Mouse (Mus musculus) thymus, postnatal 36 days (tissue): ENCODE measurements around the gene Crebzf.

Experiments used
- DNase-seq, 2 experiments: peaks; one replicate each; pipeline ENCODE4 v3.0.0; 2022; ENCODE audit warnings: mixed read lengths in 2 of 2

Gene Crebzf

DNA sequence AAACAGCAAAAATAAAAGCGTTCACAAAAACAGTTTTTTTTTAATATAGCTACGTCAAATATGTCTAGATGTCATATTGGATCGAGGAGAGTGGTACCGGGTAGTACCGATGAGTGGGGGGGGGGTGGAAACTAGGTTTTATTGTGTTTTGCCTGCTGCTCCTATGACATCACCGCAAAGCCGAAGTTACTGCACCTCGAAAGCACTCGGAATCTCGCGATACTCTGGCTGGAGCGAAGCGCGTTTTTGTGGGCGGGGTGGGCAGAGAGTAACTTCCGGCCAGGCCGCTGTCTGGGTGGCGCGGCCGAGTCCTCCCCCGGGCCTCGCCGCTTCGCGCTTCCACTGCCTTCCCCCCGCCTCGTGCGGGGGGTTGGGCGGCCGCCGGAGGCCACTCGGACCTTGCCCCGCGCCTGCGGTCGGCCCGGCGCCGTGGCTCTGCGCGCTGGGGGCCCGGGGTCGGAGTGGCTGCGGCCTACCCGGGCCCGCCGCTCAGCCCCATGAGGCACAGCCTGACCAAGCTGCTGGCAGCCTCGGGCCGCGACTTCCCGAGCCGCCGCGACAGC, at the start of gene Crebzf:
Gene Crebzf (plus strand): TSS at position 212 of the 563 bp plus-strand sequence.
- DNase-seq: peak; percentile 94 to 96

DNA sequence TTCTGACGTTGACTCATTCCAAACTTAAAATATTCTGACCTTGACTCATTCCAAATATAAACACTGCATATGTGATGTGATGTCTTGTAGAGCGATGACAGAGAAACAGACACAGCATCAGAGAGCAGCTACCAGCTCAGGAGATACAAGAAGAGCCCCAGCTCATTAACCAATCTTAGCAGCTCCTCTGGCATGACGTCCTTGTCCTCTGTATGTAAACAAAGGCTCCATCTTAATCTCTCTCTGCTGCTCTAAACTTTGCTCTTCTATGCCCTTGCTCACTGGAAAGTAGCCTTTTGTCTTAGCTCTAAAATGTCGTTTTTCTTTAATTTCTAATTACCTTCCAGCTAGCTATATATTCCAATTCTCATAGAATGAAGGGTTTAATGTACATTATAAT, 47.5 kb upstream of the Crebzf start:
- no peak for DNase-seq

DNA sequence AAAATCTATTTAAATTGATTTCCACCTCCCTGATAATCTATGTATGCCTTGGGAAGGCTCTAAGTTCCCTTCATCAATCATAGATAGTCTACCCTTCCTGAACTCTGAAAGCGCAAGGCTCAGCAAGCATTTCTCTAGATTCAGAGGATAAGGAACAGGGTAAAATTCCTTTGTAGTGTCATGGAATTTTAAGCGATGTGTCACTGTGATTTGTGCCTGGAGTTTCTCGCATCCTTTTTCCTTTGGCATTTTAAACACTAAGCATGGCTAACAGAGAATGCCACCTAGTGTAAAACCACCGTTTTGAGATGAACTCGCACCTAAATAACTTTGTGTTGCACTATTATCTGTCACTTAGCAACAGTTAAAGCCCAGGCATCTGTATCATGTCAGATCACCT, 46.6 kb upstream of the Crebzf start:
- DNase-seq: no peak

DNA sequence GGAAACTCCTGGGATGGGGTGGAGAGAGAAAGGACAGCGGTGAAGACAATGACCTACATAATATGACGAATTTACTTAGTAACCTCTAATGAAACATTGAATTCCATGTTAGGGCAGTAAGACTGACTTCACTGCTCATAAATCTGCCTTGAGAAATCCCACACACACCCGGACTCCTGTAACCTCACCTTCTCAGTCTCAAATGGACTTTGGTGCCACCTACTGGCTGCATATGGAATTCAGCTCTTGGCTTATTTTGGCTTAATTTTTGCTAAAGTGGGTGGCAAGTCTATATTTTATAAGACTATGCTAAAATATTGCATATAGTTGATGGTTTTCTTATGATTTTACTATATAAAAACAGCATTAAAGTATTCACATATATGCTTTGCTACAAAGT, 32.6 kb upstream of the Crebzf start:
- DNase-seq: peak; percentile 48 to 62

DNA sequence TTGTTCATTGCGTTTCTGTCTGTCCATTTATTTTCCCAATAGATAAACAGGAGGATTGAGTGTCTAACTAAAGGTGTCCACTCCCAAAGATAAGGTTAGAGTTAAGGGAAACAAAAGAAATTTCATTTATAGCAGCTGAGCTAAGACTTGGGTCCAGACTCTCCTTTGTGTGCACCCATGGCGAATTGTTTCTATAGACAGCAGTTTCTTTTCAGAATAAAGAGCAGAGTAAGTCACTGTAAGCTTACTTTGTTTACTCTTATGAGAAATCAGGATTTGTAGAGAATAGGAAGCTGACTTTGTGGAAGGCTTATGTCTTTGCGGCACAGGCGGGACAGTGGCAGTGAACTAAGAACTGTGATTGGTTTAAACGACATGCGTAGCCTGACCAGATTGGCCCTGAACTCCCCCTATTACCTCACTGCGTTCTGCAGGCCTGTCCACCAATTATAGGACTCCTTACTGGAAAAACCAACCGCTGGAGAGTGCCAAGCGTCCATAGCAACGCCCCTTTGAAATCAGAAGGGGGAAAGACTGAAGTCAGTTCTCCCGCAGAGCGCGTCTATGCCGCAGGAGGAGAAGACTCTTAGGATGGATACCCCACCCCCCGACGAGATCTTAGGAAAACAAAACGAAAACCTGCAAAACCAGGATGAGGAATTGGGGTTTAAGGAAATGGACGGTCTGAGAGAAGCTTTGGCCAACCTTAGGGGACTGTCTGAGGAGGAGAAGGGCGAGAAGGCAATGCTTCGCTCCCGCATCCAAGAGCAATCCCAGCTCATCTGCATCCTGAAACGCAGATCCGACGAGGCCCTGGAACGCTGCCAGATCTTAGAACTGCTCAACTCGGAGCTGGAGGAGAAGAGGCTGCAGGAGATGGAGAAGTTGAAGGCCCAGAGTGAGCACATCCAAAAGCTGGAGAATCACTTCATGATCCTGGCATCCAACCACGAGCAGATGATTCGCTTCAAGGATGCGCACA, 16.2 kb upstream of the Crebzf start, which contains the start of gene Ccdc89:
Gene Ccdc89 (plus strand): TSS at position 558 of the 982 bp plus-strand sequence.
- peak in 1 of 2 experiments; percentile 2 for DNase-seq

DNA sequence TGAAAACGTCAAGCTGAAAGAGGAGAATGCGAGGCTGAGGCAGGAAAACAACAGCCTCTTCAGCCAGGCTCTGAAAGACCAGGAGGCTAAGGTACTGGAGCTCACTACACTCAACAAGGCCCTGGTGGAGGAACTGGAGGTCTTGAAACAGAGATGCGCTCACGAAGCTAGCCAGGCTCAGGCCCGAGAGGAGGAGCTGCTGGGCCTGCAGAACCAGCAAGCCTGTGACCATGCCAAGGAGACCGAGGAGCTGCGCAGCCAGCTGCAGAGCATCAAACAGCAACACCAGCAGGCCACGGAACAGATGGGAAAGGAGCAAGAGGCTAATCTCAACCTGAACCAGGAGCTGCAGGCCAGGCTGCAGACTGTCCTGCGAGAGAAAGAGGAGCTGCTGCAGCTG, 15.5 kb upstream of the Crebzf start:
- DNase-seq: no peak

DNA sequence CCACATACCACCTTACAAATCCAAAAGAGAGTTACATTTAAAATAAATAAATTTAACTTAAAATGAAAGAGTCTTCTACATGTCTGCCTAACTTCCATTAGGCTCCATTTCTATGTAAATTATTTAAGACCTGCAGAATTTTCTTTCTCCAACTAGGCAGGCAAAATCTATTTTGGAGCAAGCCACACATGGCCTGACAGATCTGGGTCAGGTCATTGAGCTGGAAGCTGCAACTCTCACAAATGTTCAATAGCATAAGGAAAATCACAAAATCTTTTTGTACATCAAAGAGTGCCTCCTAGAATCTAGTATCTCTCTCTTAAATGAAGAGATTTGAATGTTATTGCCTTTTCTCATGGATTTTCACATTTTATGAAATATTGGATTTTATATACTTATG, 10.3 kb upstream of the Crebzf start:
- DNase-seq: no peak

DNA sequence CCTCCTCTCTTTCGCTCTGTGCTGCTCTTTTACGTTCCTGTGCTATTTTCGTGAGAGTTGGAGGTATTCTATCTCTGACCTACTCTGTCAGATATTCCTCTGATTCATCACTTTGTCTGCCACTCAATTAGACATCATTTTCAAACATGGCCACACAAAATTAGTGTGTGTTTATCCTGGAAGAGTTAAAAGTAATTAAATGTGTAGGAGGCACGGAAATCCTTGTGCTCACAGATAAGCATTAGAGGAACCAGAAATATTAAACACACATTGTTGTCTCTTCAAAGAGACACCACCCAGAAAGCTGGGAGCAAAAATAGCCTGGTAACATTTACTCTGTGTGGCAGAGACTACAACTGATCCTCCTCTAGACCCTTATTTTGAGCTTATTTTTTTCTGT, 2.5 kb upstream of the Crebzf start:
- no peak for DNase-seq

DNA sequence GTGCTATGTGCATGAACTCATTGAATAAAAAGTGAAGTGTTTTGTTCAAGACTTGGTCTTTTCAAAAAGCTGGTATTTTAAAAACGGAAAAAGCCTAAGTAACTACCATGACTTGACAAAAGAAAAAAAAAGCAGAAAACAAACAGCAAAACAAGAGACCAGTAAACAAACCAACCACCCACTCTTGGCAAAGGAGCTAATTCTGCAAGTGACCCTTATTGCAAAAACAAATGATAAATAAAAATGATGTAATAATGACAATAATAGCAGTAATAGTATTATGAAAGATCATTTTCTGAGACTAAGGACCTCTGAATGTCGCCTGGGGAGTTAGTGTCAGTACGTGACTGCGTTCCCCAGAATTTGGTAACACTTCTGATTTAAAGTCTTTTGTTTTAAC, 459 bp upstream of the Crebzf start:
- no peak for DNase-seq

DNA sequence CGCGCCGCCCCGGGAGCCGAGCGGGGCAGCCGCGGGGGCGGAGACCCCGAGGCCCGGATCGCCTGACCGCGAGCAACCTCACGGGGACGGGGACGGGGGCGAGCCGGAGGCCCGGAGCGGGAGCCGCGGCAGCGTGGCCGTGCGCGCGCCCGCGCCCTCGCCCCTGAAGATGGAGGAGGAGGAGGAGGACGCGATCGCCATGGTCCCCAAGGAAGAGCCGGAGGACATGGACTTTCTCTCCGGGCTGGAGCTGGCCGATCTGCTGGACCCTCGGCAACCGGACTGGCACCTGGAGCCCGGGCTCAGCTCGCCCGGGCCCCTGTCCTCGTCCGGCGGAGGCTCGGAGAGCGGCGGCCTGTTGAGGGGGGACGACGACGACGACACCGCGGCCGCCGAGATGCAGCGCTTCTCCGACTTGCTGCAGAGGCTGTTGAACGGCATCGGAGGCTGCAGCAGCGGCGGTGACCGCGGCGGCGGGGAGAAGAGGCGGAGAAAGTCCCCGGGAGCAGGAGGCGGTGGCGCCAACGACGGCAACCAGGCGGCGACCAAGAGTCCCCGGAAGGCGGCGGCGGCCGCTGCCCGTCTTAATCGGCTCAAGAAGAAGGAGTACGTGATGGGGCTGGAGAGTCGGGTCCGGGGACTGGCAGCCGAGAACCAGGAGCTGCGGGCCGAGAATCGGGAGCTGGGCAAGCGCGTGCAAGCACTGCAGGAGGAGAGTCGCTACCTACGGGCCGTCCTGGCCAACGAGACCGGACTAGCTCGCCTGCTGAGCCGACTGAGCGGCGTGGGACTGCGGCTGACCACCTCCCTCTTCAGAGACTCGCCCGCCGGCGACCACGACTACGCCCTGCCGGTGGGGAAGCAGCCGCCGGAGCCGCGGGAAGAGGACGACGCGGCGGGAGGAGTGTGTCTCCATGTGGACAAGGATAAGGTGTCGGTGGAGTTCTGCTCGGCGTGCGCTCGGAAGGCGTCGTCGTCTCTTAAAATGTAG, 867 bp downstream of the Crebzf start:
- peak; percentile 69 to 76 for DNase-seq

DNA sequence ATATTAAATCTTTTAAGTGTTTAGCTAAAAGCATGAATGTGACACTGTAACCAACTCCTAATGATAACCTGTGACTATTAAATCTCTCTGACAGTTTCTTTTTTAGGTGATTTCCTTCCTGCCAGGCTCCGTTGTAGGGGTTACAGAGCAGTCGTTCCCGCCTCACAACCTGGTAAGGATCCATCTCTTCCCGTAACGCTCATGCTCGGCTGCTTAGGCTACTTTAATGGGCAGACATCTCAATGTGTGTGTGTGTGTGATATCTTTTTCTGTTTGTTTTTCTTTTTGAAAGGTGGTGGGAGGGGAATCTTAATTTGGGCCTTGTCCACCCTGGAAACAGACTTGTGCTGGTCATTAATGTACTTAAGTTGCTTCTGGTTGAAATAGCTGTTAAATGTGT, 1.7 kb downstream of the Crebzf start:
- no peak for DNase-seq

DNA sequence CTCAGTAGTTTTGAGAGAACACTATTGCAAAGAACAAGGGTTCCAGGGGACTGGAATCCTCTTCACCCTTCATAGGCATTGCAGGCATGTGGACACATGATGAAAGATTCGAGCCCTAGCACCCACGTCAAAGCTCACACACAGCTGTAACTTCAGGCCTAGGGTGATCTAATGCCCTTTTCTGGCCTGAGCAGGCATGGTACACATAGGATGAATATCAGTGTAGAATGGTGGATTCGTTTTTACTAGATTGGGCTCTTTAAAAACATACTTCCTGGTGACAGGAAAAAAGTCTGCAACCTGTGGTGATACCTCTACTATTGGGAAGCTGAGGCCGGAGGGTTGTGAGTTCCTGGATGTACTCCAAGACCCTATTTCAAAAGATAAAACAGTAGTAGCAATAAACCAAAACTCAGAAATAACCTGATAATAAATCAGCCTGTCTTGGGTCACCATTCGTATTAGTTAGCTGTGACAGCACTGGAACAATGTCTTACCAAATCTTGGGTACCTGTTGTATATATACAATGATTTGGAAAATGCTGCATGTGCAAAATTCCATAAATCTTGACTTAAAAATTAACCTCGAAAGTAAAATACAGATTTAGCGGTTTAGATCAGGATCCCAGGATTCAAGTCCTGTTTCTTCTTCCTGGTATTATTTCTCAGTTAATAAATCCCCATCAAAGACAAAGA, 13.8 kb downstream of the Crebzf start:
- DNase-seq: no peak

DNA sequence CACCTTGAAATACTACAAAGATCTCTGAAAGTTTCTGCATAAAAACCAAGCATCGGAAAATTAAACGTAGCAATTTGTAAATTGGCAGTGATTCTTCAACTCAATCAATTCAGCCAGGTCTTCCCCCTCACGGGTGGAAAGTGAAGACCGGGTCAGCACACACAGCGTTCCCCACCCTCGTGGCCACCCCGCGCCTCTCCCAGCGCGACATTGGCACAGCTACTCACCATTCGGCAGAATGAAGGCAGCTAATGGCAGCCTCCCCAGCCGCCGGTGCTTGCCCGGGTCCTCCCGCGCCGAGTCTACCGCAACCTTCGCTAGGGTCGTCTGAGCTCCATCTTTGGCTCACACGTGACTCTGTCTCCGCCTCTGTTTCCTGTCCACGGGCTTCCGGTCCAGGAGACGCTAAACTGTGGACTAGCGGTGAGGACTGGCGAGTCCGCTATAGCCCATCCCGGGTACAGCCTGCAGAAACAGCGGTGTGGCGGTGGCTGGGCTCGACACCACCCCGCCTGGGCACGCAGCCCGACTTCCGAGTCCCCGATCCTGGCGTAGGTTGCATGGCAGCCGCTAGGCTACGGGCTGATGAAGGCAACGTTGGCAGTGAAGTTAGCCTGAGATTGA, 14.4 kb downstream of the Crebzf start, which contains the start of gene Tmem126a:
Gene Tmem126a (minus strand): TSS at position 385 of the 624 bp plus-strand sequence.
- DNase-seq: peak; percentile 59 to 67

DNA sequence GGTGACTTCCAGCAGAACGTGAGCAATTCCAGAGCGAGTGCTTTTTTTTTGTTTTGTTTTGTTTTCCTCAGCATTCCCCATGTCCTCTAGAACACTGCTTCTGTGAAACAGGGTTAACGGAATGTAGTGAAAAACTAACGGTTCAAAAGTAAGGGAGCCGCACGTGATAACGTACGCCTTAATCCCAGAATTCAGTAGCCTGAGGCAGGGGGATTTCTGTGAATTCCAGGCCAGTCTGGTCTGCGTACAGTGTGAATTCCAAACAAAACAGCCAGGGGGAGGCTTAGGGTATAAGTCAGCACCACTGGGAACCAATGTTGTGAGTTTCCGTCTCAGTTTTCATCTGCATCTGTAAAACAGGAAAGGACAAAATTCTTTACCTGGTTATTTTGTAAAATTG, 15.0 kb downstream of the Crebzf start:
- DNase-seq: no peak

DNA sequence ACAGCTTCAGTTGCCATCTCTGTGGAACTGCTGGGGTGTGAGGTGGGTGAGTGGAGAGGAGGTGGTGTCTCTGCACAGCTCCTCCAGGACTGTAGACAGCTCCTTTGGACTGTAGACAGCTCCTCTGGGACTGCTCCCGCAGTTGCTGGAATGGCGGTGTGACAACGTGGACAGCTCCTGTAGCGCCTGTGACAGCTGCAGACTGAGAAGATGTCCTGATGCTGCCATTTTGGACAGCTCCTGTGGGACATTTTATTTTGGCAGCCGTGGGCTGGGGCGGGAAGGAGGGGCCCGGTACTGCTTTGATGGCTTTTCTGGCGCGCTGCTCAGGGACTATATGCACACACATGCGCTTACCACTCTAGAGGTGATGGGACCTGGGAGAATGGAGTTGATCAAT, 17.8 kb downstream of the Crebzf start:
- DNase-seq: no peak

DNA sequence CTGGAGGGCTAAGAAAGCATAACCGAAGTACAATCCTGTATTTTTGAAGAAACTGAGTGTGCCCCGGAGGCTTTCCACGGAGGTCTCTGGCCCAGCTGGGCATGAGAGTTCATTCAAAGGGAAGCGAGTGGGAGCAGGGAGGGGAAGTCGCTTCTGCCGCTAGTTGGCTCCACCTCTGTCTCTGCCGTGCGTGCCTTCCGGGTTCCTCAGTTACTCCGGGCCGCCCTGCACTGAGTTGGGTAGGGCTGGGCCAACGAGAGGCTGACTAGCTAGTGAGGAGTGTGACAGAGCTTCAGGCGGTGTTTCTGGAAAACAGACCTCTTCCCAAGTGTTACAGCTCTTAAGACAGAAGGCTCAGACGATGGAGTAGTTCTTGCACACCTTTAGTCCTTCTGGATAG, 18.4 kb downstream of the Crebzf start:
- DNase-seq: peak; percentile 57 to 65

DNA sequence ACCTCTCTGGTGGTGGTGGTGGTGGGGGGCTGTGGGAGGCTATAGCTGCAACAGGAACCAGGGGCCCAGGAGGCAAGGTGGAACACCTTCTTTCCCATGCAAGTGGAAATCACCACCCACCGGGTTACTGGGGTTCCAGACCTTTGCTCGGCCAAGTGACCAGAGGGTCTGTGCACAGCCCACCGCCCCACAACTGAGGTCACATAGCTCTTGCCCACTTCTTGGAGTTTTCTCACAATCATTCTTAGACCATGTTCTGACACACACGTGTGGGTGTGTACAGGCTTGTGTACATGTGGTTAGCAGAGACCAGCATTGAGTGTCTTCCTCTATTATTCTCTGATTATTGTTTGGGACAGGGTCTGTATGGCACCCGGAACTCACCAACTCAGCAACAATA, 18.9 kb downstream of the Crebzf start:
- DNase-seq: no peak

DNA sequence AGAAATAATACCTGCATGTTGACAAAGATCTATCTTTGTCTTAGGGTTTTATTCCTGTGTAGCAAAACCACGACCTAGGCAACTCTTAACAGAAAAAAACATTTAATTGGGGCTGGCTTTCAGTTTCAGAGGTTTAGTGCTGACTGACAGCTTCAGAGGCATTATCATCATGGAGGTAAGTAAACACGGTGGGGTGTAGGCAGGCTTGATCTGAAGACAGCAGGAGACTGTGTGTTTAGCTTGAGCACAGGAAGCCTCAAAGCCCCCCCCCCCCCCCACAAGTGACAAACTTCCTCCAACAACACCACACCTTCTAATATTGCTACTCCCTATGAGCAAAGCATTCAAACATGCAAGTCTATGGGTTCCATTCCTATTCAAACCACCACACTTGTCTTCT, 31.0 kb downstream of the Crebzf start:
- DNase-seq: no peak

DNA sequence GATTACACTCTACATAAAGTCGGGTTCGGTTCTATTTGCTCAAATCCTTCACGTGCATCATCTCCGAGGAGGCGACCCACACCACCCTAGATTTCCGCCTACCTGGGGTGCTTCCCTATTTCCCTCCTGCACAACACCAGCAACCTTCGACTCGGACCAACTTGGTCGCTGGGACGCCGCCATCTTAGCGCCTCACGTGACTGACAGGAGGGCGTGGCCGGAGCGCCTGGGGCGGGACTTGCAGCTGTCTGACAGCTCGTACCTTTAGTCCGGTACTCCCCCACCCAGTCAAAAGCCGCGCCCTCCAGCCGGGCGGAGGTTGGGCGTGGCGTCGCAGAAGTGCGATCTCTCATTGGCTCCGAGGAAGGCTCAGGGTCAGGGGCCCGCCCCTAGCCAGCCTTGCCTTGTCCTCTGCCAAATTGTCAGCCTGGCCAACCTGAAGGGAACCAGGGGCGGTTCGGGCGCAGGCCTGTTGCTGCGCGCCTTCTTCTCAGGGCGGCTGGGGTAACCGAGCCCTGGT, 33.3 kb downstream of the Crebzf start, which contains the start of gene Tmem126b:
Gene Tmem126b (minus strand): TSS at position 209 of the 520 bp plus-strand sequence.
- peak; percentile 99 for DNase-seq

DNA sequence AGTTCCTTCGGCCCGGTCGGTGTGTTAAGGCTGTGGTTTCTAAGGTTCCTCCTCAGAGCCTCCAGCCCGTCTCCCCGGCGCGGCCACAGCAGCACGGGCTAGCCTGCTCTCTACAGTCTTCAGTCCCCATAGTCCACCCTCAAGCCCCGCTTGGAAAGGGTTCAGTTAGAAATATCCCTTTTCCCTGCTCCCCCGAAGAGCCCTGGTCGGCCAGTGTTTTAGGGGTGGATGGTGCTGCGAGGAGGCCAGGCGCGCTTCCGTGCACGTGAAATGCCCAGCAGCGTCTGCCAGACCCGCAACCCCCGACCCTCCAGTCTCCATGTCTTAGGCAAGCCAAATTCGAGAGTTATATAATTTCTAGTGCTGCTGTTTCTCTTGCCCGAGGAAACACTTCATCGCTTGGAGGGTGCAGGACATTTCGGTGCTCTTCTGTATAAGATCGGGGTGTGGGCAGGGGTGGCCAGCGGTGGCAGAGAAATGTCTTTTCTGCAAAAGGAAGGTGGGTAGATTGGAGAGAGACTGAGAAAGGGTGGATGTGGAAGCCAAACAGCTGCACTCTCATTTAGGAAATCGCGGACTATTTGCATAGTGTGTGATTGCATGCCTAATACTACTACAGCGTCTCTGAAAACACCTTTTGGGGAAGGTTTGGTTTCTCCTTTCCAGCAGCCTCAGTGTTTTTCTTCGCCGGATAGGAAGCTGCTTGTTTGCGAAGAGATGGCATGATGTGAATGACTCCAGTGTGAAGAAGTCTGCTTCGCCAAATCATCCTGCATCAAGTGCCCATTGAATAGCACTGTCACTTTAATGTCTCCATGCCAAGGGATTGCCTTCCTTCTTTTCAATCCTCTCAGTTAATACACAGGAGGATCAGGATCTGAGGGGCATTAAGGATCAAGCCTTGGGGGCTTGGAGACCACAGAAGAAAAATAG, 34.0 kb downstream of the Crebzf start, which contains the start of gene Dlg2:
Gene Dlg2 (plus strand): TSS at position 360 of the 933 bp plus-strand sequence.
- no peak for DNase-seq
